In the genomic region with DNA sequence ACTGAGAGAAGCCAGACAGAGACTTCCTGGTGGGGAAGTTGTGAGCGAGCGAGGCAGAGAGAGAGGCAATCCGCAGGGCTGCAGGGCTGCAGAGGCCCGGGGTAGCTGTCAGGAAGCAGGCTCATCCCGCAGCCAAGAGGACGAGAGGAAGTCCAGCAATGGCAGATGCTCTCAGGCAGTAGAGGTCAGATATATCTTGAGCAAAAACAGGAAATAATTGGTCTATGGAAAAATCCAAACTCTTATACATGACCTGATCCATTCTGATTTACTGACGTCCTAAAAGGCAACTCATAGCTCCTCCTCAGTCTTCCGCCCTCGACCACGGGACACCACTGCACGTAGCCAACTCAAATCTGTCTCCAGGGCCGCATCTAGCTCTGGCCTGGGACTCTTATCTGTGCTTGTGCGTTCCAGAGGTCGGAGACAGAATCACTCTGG, we compare ENCODE assay signal across 9 mouse cellular contexts. TPM values are rescaled to one million over a fixed set of nuclear protein-coding genes. Genes with fewer than 3 reads are reported as not detected.
DNase-seq lines count a peak whose midpoint lies in the region; ATAC-seq lines count a peak whose summit lies in the region.
"Had no signal": no experiment of that assay in that cellular context is flagged by ENCODE, and none has a peak within 500 bp of the region (broad histone marks: within the 10 kb centered on the region; RNA-seq: fewer than 3 reads in every experiment).

No protein-coding gene starts in this region.

- no peak overlapping the region for H3K4me2 ChIP-seq in hindbrain, embryonic 16.5 days (ENCODE audit: low read length)
- no peak overlapping the region for H3K4me2 ChIP-seq in hindbrain, embryonic 12.5 days (replicated peaks)

- no peak for DNase-seq in hindbrain, embryonic 10.5 days (ENCODE audit: low spot score)
- peak; percentile 48 to 72 for DNase-seq in heart, adult 9 months (ENCODE audit: low spot score in 2 of 2)
- peak; percentile 75 for DNase-seq in kidney, postnatal 10 days
- no peak for DNase-seq in left cerebral cortex, adult 8-10 months (ENCODE audit: low spot score in 2 of 2)
- DNase-seq in gastrocnemius, postnatal 4 days (ENCODE audit: low spot score in 2 of 2) = no peak
- DNase-seq: midbrain, embryonic 14.5 days had no signal

- no peaks in the 10 kb centered on the region; the same call in 1 of the 2 replicates for H3K27me3 ChIP-seq in hindbrain, embryonic 10.5 days (ENCODE audit: insufficient read depth, poor library complexity, severe bottlenecking)
- H3K27me3 ChIP-seq in hindbrain, embryonic 16.5 days (replicated peaks; ENCODE audit: control insufficient read depth, insufficient read depth, low read length) = no peaks in the 10 kb centered on the region
- no peaks in the 10 kb centered on the region for H3K27me3 ChIP-seq in megakaryocyte, embryonic 14.5 days (replicated peaks)
- no peaks in the 10 kb centered on the region for H3K27me3 ChIP-seq in hindbrain, embryonic 12.5 days

- no peak overlapping the region for H3K4me3 ChIP-seq in hindbrain, embryonic 10.5 days
- no peak overlapping the region for H3K4me3 ChIP-seq in hindbrain, embryonic 16.5 days (ENCODE audit: low read length)
- H3K4me3 ChIP-seq in megakaryocyte, embryonic 14.5 days (replicated peaks) = peak overlapping the region; percentile 84
- no peak overlapping the region for H3K4me3 ChIP-seq in hindbrain, embryonic 12.5 days

- no peak overlapping the region for H3K9ac ChIP-seq in hindbrain, embryonic 16.5 days (ENCODE audit: low read depth, low read length)
- H3K9ac ChIP-seq in hindbrain, embryonic 12.5 days = no peak overlapping the region

- H3K27ac ChIP-seq in hindbrain, embryonic 10.5 days = peak overlapping the region; percentile 51
- H3K27ac ChIP-seq in hindbrain, embryonic 16.5 days (ENCODE audit: low read depth, low read length) = no peak overlapping the region
- no peak overlapping the region for H3K27ac ChIP-seq in hindbrain, embryonic 12.5 days

- peaks cover 26% of the 10 kb centered on the region for H3K36me3 ChIP-seq in hindbrain, embryonic 10.5 days
- H3K36me3 ChIP-seq in hindbrain, embryonic 16.5 days (ENCODE audit: control insufficient read depth, insufficient read depth, low read length) = no peaks in the 10 kb centered on the region; the same call in 1 of the 2 replicates
- H3K36me3 ChIP-seq in megakaryocyte, embryonic 14.5 days (replicated peaks; ENCODE audit: low read length) = peaks cover 64% of the 10 kb centered on the region
- no peaks in the 10 kb centered on the region for H3K36me3 ChIP-seq in hindbrain, embryonic 12.5 days

- no peak for ATAC-seq in hindbrain, embryonic 16.5 days
- ATAC-seq in hindbrain, embryonic 12.5 days (ENCODE audit: low FRiP score) = no peak

- peaks cover 46% of the 10 kb centered on the region for H3K4me1 ChIP-seq in hindbrain, embryonic 10.5 days (replicated peaks)
- peaks cover 12% of the 10 kb centered on the region for H3K4me1 ChIP-seq in hindbrain, embryonic 16.5 days (ENCODE audit: control insufficient read depth, insufficient read depth, low read depth, low read length)
- peaks cover 97% of the 10 kb centered on the region for H3K4me1 ChIP-seq in megakaryocyte, embryonic 14.5 days
- H3K4me1 ChIP-seq in hindbrain, embryonic 12.5 days = peaks cover 24% of the 10 kb centered on the region

- H3K9me3 ChIP-seq in hindbrain, embryonic 10.5 days = no peaks in the 10 kb centered on the region
- no peaks in the 10 kb centered on the region for H3K9me3 ChIP-seq in hindbrain, embryonic 16.5 days (ENCODE audit: control insufficient read depth, low read length)
- no peaks in the 10 kb centered on the region for H3K9me3 ChIP-seq in megakaryocyte, embryonic 14.5 days
- H3K9me3 ChIP-seq in hindbrain, embryonic 12.5 days (replicated peaks) = no peaks in the 10 kb centered on the region

- 60% methylated on average over 14 of the region's 14 CpGs for WGBS in hindbrain, embryonic 10.5 days
- 63% methylated on average over 14 of the region's 14 CpGs for WGBS in hindbrain, embryonic 16.5 days
- 62% methylated on average over 14 of the region's 14 CpGs for WGBS in hindbrain, embryonic 12.5 days

RNA-seq across cellular contexts. Expression of a gene that starts 5.8 kb away (rescaled TPM):
- polyA plus RNA-seq in hindbrain, embryonic 10.5 days (2016; fragmentation: Nextera tagmentation; extraction: Ambion mirVana) = 25.9 and 26.7 TPM in 2 replicates
- 16.1 and 17.5 TPM in 2 replicates for polyA plus RNA-seq in hindbrain, embryonic 16.5 days (2015; fragmentation: Nextera tagmentation; extraction: Ambion mirVana)
- 12.8 and 23.7 TPM in 2 replicates for polyA plus RNA-seq in megakaryocyte, embryonic 14.5 days (2012; ENCODE audit: insufficient read depth, low replicate concordance)
- 10 to 100 TPM; 20.9 to 27.5 (median 22.3) TPM for total RNA-seq in left cerebral cortex, adult 8-10 months (2022)
- 30.8 and 32.7 TPM in 2 replicates for polyA plus RNA-seq in hindbrain, embryonic 12.5 days (2016; fragmentation: Nextera tagmentation; extraction: Ambion mirVana)
- total RNA-seq in gastrocnemius, postnatal 4 days (2021) = 10 to 100 TPM; 24.5 to 29.0 TPM

RNA-seq across cellular contexts. Expression of a gene that starts 17.3 kb away (rescaled TPM):
- 886 and 980 TPM in 2 replicates for polyA plus RNA-seq in hindbrain, embryonic 10.5 days (2016; fragmentation: Nextera tagmentation; extraction: Ambion mirVana)
- polyA plus RNA-seq in hindbrain, embryonic 16.5 days (2015; fragmentation: Nextera tagmentation; extraction: Ambion mirVana) = 326 and 333 TPM in 2 replicates
- 3,634 and 3,734 TPM in 2 replicates for polyA plus RNA-seq in megakaryocyte, embryonic 14.5 days (2012; ENCODE audit: insufficient read depth, low replicate concordance)
- 100 to 1,000 TPM; 162 to 172 (median 168) TPM for total RNA-seq in left cerebral cortex, adult 8-10 months (2022)
- polyA plus RNA-seq in hindbrain, embryonic 12.5 days (2016; fragmentation: Nextera tagmentation; extraction: Ambion mirVana) = 542 and 547 TPM in 2 replicates
- 100 to 1,000 TPM; 105 to 111 TPM for total RNA-seq in gastrocnemius, postnatal 4 days (2021)

RNA-seq across cellular contexts. Expression of a gene that starts 49.3 kb away (rescaled TPM):
- 0.98 and 1.3 TPM in 2 replicates for polyA plus RNA-seq in hindbrain, embryonic 10.5 days (2016; fragmentation: Nextera tagmentation; extraction: Ambion mirVana)
- polyA plus RNA-seq in hindbrain, embryonic 16.5 days (2015; fragmentation: Nextera tagmentation; extraction: Ambion mirVana) = 4.7 and 6.4 TPM in 2 replicates
- polyA plus RNA-seq in megakaryocyte, embryonic 14.5 days (2012; ENCODE audit: insufficient read depth, low replicate concordance) = 0.25 TPM in 1 of 2 replicates, not detected in the other
- 100 to 1,000 TPM; 101 to 129 (median 109) TPM for total RNA-seq in left cerebral cortex, adult 8-10 months (2022)
- polyA plus RNA-seq in hindbrain, embryonic 12.5 days (2016; fragmentation: Nextera tagmentation; extraction: Ambion mirVana) = 1.9 and 2.2 TPM in 2 replicates
- total RNA-seq in gastrocnemius, postnatal 4 days (2021) = under 1 TPM; 0.20 to 0.21 TPM

Comparison
In these comparisons a context has a peak if more than half of its experiments do, and no peak if none do; other contexts are left out.
1. DNase-seq: peak in heart, adult 9 months (2 of 2) and kidney, postnatal 10 days (single experiment); none in hindbrain, embryonic 10.5 days (single experiment), left cerebral cortex, adult 8-10 months (0 of 2) and gastrocnemius, postnatal 4 days (0 of 2).